Mouse (Mus musculus) olfactory bulb, adult 2 months (tissue): ENCODE data around the gene Shroom4.
"Not testable (repeated sequence)": the region's sequence is repeated elsewhere in the genome, so short reads cannot be mapped to it uniquely, and the experiment has no call there.

Experiments used
- CTCF ChIP-seq: fragments of 200-500 bp; IDR thresholded peaks from 2 replicates; pipeline ENCODE4 v1.5.1; 2012; ENCODE audit warnings: low read depth, mild to moderate bottlenecking, low read length, moderate library complexity; ENCODE audit not compliant: insufficient read depth
- POLR2A ChIP-seq: fragments of 200-500 bp; IDR thresholded peaks from 2 replicates; pipeline ENCODE4 v1.6.1; 2012; ENCODE audit warnings: mild to moderate bottlenecking, low read depth, low read length, moderate library complexity; ENCODE audit not compliant: insufficient read depth

- not testable (repeated sequence) for TF ChIP-seq POLR2A, CTCF
Measured at GRCm38 (mm10) chrX:6472563-6472962, 72.9 kb downstream of the Shroom4 start.
